Mouse (Mus musculus) midbrain, embryonic 16.5 days (tissue): ENCODE measurements around the gene Gm17018. TPM values are rescaled to one million over a fixed set of nuclear protein-coding genes. Genes with fewer than 3 reads are reported as not detected.
A peak's percentile ranks its signal among the peaks of the same experiment; 100 is the strongest.
"Not testable (repeated sequence)": the region's sequence is repeated elsewhere in the genome, so short reads cannot be mapped to it uniquely, and the experiment has no call there.

Experiments used
- ATAC-seq: fragments of 200-750 bp; cut with Nextera tagmentation; 2 replicates; pipeline ENCODE4 v1.8.0; 2017; ENCODE audit warnings: moderate TSS enrichment
- H3K27ac ChIP-seq: fragments of 300-500 bp; sonication (generic); 2 replicates; pipeline ENCODE4 v1.5.1; 2014; ENCODE audit warnings: mild to moderate bottlenecking, low read length, mixed read lengths
- H3K27me3 ChIP-seq: fragments of 300-500 bp; sonication (generic); 2 replicates; pipeline ENCODE4 v1.6.1; 2014; ENCODE audit warnings: low read depth, low read length, mixed read lengths; ENCODE audit not compliant: control insufficient read depth, insufficient read depth
- H3K36me3 ChIP-seq: fragments of 300-500 bp; sonication (generic); 2 replicates; pipeline ENCODE4 v1.6.1; 2014; ENCODE audit warnings: mild to moderate bottlenecking, low read length, moderate library complexity, mixed read lengths; ENCODE audit not compliant: control insufficient read depth, insufficient read depth
- H3K4me1 ChIP-seq: fragments of 300-500 bp; sonication (generic); 2 replicates; pipeline ENCODE4 v1.6.1; 2014; ENCODE audit warnings: mild to moderate bottlenecking, low read length, mixed read lengths; ENCODE audit not compliant: control insufficient read depth, insufficient read depth
- H3K4me2 ChIP-seq: fragments of 300-500 bp; sonication (generic); 2 replicates; pipeline ENCODE4 v1.6.1; 2014; ENCODE audit warnings: mild to moderate bottlenecking, low read length, mixed read lengths
- H3K4me3 ChIP-seq: fragments of 300-500 bp; sonication (generic); 2 replicates; pipeline ENCODE4 v1.5.1; 2014; ENCODE audit warnings: low read depth, mild to moderate bottlenecking, low read length, moderate library complexity, mixed read lengths
- H3K9ac ChIP-seq: fragments of 300-500 bp; sonication (generic); 2 replicates; pipeline ENCODE4 v1.6.1; 2014; ENCODE audit warnings: low read depth, low read length, mixed read lengths
- H3K9me3 ChIP-seq: fragments of 300-500 bp; sonication (generic); replicated peaks from 2 replicates; pipeline ENCODE4 v1.6.1; 2014; ENCODE audit warnings: mild to moderate bottlenecking, low read length, mixed read lengths; ENCODE audit not compliant: control insufficient read depth, poor library complexity, severe bottlenecking
- WGBS: fragments of 180-500 bp; shearing (Covaris S2); extraction: QIAGEN DNeasy Blood & Tissue Kit; methylation state at CpG from one replicate; pipeline ENCODE4 v1.1.7; 2014; 5-methylcytosine and 5-hydroxymethylcytosine counted together
- polyA plus RNA-seq: library from polyadenylated mRNA; unstranded; fragments of >200 nt; fragmentation: Nextera tagmentation; extraction: Ambion mirVana; gene quantifications from 2 replicates; pipeline ENCODE4 v1.2.1, GENCODE M21; 2015

Gene Gm17018
- polyA plus RNA-seq, 1 experiment from 2014 or later: 75.8 TPM

DNA sequence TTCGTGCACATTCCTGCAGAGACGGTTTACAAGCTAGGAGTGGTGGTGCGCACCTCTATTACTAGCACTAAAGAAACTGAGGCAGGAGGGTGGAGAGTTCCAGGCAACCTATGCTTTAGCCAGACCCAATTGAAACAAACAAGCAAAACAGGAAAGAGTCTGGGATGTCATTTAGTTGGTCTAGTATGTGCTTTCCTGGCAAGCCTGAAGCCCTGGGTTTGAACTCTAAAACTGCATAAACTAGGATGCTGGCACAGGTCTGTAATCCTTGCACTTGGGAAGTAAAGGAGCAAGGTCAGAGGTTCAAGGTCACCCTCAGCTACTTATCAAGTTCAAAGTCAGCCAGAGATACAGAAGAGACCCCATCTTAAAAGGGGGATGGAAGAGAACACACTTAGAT is 18.4 kb upstream of the Gm17018 start:
- no peaks in the 10 kb centered on the region for H3K36me3 ChIP-seq
- WGBS: 12% methylated on average over 3 of the region's 3 CpGs
- no peak for ATAC-seq
- no peaks in the 10 kb centered on the region for H3K9me3 ChIP-seq
- H3K4me3 ChIP-seq: peak overlapping the region; percentile 45
- peaks cover 31% of the 10 kb centered on the region for H3K27me3 ChIP-seq
- peaks cover 8% of the 10 kb centered on the region for H3K4me1 ChIP-seq
- H3K27ac ChIP-seq: peak overlapping the region; percentile 55
- peak overlapping the region; percentile 71 for H3K4me2 ChIP-seq
- H3K9ac ChIP-seq: peak overlapping the region; percentile 70

DNA sequence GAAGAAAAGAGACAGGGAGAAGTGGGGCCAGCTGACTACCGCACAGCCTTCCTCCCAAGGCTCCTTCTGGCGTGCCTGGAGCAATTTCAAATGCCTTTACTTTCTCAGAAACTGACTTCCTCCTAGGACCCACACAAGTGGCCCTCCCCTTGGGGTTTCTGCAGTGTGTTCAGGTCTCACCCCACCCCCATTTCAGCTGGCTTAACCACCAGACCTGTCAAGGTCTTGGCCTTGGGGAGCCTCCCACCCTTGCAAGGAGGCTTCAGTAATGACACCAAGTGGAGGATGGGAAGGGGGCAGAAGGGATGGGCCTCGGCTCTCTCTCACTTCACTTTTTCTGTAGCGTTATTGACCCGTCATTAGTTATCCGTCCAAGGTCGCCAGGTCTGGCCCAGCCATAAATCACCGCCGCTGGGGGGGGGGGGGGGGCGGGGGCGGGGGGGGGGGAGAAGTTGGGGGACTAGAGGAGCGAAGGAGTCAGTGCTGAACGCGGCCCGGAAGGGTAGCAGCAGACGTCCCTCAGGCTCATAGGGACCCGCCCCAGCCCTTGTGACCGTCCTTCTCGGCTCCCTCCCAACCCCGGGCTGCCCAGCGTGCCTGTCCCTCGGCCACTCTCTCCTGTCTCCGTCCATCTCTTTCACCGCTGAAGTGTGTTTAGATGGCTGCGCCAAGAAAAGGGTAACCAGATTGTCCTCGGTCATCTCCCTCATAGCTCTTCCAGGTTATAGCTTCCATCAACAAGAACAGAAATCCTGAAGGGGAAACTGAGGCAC is 16.1 kb upstream of the Gm17018 start:
- Histone ChIP-seq H3K36me3 (no peaks in the 10 kb centered on the region), H3K4me3 (peak overlapping the region; percentile 34), H3K4me2 (peak overlapping the region; percentile 82), H3K27me3 (peaks cover 34% of the 10 kb centered on the region), H3K27ac (no peak overlapping the region), H3K9ac (peak overlapping the region; percentile 54; the same call in 1 of the 2 replicates), H3K9me3 (no peaks in the 10 kb centered on the region), H3K4me1 (peaks cover 10% of the 10 kb centered on the region)
- no peak for ATAC-seq
- 1% methylated on average over 21 of the region's 26 CpGs for WGBS

DNA sequence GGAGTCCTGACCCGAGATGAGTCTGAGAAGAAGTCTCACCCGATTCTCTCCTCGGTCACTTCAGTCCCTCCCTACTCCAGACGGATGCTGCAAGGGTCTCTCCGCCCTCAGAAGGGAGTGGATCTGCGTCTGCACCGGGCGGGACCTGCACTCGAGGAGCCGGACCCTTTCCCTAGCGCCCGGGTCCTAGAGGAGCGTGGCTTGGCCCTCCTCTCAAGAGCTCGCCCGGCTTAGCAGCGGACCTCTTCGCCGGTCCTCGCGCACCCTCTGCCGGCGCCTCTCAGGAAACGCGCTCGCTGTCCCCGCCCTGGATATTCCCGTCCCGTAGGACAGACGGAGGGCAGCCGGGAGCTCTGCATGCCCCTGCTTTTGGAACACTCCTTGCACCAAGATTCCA is 15.5 kb upstream of the Gm17018 start:
- H3K4me1 ChIP-seq: peaks cover 10% of the 10 kb centered on the region
- peak overlapping the region; percentile 82 for H3K4me2 ChIP-seq
- no peaks in the 10 kb centered on the region for H3K36me3 ChIP-seq
- peak overlapping the region; percentile 54 for H3K9ac ChIP-seq
- H3K9me3 ChIP-seq: no peaks in the 10 kb centered on the region
- no peak overlapping the region for H3K27ac ChIP-seq
- ATAC-seq: peak; percentile 69
- peak overlapping the region; percentile 34 for H3K4me3 ChIP-seq
- under 1% methylated on average over 30 of the region's 30 CpGs for WGBS
- peaks cover 40% of the 10 kb centered on the region for H3K27me3 ChIP-seq

DNA sequence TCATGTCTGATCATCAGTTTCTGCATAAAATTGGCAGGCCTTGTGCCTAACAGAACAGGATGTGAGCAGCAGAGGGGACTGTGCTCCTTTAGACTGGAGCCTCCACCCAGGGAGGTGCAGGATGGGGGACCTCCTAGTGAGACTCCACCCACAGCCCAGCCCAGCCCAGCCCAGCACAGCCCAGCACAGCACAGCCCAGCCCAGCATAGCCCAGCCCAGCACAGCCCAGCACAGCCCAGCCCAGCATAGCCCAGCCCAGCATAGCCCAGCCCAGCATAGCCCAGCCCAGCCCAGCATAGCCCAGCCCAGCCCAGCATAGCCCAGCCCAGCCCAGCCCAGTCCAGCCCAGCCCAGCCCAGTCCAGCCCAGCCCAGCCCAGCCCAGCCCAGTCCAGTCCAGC is 12.2 kb upstream of the Gm17018 start:
- peaks cover 32% of the 10 kb centered on the region for H3K27me3 ChIP-seq
- not testable (repeated sequence) for H3K9ac ChIP-seq, H3K4me2 ChIP-seq, H3K9me3 ChIP-seq, H3K4me3 ChIP-seq, ATAC-seq, H3K36me3 ChIP-seq, H3K4me1 ChIP-seq, H3K27ac ChIP-seq

DNA sequence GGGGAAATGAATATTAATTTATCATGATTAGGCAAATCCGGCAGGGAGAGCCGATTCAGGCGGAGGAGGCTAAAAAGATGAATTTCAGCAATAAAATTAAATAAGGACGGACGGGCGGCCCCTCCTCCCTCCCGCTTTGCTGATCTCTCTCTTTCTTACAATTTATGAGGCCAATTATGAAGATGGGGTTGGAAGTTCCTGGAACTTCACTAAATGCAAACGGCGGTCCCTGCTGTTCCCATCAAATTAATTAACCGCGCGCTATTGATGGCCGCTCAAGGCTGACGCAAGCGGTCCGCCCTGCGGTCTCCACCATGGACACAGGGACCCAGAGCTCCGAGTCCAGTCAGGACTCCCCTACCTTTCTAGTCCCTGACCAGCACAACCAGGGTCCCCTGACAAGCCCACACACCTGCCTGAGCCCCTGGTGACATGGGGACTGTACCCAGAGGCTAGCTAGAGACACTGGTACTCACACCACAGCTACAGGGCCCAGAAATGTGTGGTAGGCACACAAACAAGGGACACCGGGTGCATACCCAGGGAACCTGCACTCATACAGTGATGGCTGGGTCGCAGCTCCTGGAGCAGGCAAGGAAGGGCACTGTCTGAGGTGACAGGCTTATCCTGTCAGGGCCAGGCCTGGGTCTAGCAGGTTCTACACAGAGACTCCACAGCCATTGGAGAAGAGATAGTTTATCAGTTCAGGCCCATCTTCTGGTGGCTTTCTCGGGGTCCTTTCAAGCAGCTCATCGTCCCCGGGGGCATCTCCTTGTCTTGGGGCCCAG is 11.1 kb upstream of the Gm17018 start:
- 60% methylated on average over 23 of the region's 23 CpGs for WGBS
- Histone ChIP-seq H3K4me3 (no peak overlapping the region), H3K9me3 (no peaks in the 10 kb centered on the region), H3K36me3 (no peaks in the 10 kb centered on the region), H3K9ac (no peak overlapping the region), H3K27me3 (peaks cover 25% of the 10 kb centered on the region), H3K4me1 (peaks cover 2% of the 10 kb centered on the region; the same call in 1 of the 2 replicates), H3K27ac (no peak overlapping the region), H3K4me2 (0 out of 2 replicates have a peak overlapping the region, but pooled peaks have one; percentile 1)
- ATAC-seq: no peak

DNA sequence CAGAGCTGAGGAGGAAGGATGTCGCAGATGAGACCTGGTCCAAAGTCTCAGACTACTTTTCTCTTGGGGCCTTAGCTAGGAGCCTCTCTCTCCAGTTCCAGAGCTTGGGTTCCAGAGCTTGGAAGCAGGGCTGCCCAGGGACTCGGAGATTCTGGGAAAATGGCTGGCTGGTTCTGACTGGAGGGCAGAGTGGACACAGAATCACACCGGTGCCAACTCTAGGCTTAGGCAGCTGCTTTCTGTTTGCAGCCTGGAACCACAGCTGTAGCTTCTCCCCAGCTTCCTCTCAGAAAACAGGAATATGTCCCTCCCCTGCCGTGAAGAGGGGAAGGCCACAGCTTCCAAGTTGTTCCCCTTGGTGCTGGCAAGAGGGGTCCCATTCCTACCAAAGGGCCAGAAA is 10.5 kb upstream of the Gm17018 start:
- Histone ChIP-seq H3K4me3 (no peak overlapping the region), H3K36me3 (no peaks in the 10 kb centered on the region), H3K27ac (no peak overlapping the region), H3K27me3 (peaks cover 25% of the 10 kb centered on the region), H3K4me1 (0 out of 2 replicates have a peak, but pooled peaks cover 2% of the 10 kb centered on the region), H3K9ac (no peak overlapping the region), H3K9me3 (no peaks in the 10 kb centered on the region), H3K4me2 (no peak overlapping the region)
- WGBS: 87% methylated on average over 4 of the region's 4 CpGs
- ATAC-seq: no peak

DNA sequence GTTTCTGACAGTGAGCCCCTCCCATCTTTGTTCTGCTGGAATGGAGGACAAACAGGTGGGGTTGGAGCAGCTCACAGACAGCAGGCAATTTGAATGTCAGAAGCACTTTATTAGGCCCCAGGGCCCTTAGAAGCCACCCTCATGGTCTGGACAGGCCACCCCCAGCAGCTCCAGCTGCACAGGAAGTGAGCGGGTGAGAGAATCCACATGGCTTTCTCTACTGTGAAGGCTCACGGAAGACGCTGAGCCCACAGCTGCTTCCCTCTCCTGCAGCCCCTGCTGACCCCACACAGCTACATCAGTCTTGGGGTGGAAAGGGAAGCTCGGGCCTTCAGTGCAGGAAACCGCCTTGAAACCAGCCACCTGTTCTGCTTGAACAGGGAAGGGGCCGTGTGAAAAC is 8.2 kb upstream of the Gm17018 start:
- Histone ChIP-seq H3K27me3 (peaks cover 10% of the 10 kb centered on the region), H3K4me3 (no peak overlapping the region), H3K9me3 (no peaks in the 10 kb centered on the region), H3K4me2 (no peak overlapping the region), H3K27ac (no peak overlapping the region), H3K9ac (no peak overlapping the region), H3K4me1 (0 out of 2 replicates have a peak, but pooled peaks cover 2% of the 10 kb centered on the region), H3K36me3 (no peaks in the 10 kb centered on the region)
- ATAC-seq: no peak
- WGBS: 86% methylated on average over 6 of the region's 6 CpGs

DNA sequence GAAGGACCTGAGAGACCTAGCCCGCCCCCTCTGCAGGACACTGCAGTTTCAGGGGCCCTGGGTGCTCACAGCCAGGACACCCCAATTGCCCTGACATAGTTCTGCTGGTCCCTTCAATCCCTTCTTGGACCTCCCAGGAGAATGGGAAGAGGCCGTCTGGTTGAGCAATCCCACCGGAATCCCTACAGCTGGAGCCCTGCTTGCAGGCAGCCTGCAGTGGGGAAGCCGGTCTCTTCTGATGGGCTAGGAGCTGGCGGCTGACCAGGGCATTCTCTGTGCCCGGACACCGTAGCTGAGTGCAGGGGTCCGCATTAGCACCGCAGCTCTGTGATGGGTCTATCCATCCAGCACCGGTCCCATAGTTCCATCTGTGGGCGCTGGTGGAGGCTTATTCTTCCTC is 6.3 kb upstream of the Gm17018 start:
- no peak for ATAC-seq
- 97% methylated on average over 11 of the region's 11 CpGs for WGBS

More for the DNA sequence above, 6.3 kb upstream of the Gm17018 start:
- Histone ChIP-seq H3K27ac (no peak overlapping the region), H3K27me3 (peaks cover 10% of the 10 kb centered on the region), H3K9ac (no peak overlapping the region), H3K4me2 (no peak overlapping the region), H3K36me3 (no peaks in the 10 kb centered on the region), H3K4me1 (no peaks in the 10 kb centered on the region), H3K4me3 (no peak overlapping the region), H3K9me3 (no peaks in the 10 kb centered on the region)
